12 mouse cellular contexts compared by ENCODE assay signal in genomic region chr9:94732599-94733287, GRCm38 (mm10).
A peak's percentile ranks its signal among the peaks of the same experiment; 100 is the strongest.
DNase-seq lines count a peak whose midpoint lies in the region; ATAC-seq lines count a peak whose summit lies in the region.
"Had no signal": no experiment of that assay in that cellular context is flagged by ENCODE, and none has a peak within 500 bp of the region (broad histone marks: within the 10 kb centered on the region; RNA-seq: fewer than 3 reads in every experiment).

No protein-coding gene starts in this region.

- DNase-seq in lung, postnatal 10 days = no peak
- DNase-seq in embryonic facial prominence, embryonic 11.5 days (ENCODE audit: low spot score) = no peak
- DNase-seq in right cerebral cortex, postnatal 14 days = no peak
- no peak for DNase-seq in thymus, postnatal 36 days
- DNase-seq: heart, postnatal 4 days; thymus, adult 2 months had no signal

- H3K4me2 ChIP-seq in forebrain, embryonic 15.5 days (replicated peaks) = no peak overlapping the region
- no peak overlapping the region for H3K4me2 ChIP-seq in forebrain, embryonic 16.5 days (ENCODE audit: low read length)
- no peak overlapping the region for H3K4me2 ChIP-seq in lung, embryonic 15.5 days
- H3K4me2 ChIP-seq in embryonic facial prominence, embryonic 11.5 days (ENCODE audit: low read depth, low read length) = no peak overlapping the region
- H3K4me2 ChIP-seq: embryonic facial prominence, embryonic 12.5 days; liver, embryonic 11.5 days had no signal

- ATAC-seq in forebrain, embryonic 15.5 days (replicated peaks) = 0 out of 2 replicates have a peak, but pooled peaks have one; percentile 15
- no peak for ATAC-seq in forebrain, embryonic 16.5 days
- ATAC-seq in lung, embryonic 15.5 days (ENCODE audit: borderline replicate concordance, extremely low read depth, low FRiP score, low TSS enrichment) = peak; percentile 53; the same call in 1 of the 2 replicates
- 0 out of 2 replicates have a peak, but pooled peaks have one; percentile 31 for ATAC-seq in embryonic facial prominence, embryonic 11.5 days (replicated peaks; ENCODE audit: insufficient number of reproducible peaks, low FRiP score, low TSS enrichment, low read depth)
- peak; percentile 41 for ATAC-seq in megakaryocyte-erythroid progenitor cell, adult 5-6 weeks (replicated peaks; ENCODE audit: low FRiP score, low TSS enrichment, poor library complexity, severe bottlenecking)

- no peak overlapping the region for H3K4me3 ChIP-seq in forebrain, embryonic 15.5 days
- H3K4me3 ChIP-seq in forebrain, embryonic 16.5 days (replicated peaks; ENCODE audit: low read length) = no peak overlapping the region
- H3K4me3 ChIP-seq in lung, embryonic 15.5 days = no peak overlapping the region
- H3K4me3 ChIP-seq in embryonic facial prominence, embryonic 11.5 days (ENCODE audit: low read depth, low read length) = no peak overlapping the region
- H3K4me3 ChIP-seq: embryonic facial prominence, embryonic 12.5 days had no signal

- no peak overlapping the region for H3K27ac ChIP-seq in forebrain, embryonic 15.5 days (replicated peaks)
- no peak overlapping the region for H3K27ac ChIP-seq in forebrain, embryonic 16.5 days (ENCODE audit: low read length)
- H3K27ac ChIP-seq in lung, embryonic 15.5 days = no peak overlapping the region
- no peak overlapping the region for H3K27ac ChIP-seq in embryonic facial prominence, embryonic 11.5 days (replicated peaks; ENCODE audit: low read depth, low read length)
- H3K27ac ChIP-seq: embryonic facial prominence, embryonic 12.5 days had no signal

- no peaks in the 10 kb centered on the region for H3K9me3 ChIP-seq in forebrain, embryonic 15.5 days
- H3K9me3 ChIP-seq in forebrain, embryonic 16.5 days (ENCODE audit: control insufficient read depth, low read length) = no peaks in the 10 kb centered on the region
- H3K9me3 ChIP-seq in lung, embryonic 15.5 days = no peaks in the 10 kb centered on the region
- H3K9me3 ChIP-seq in embryonic facial prominence, embryonic 11.5 days (replicated peaks; ENCODE audit: control insufficient read depth, low read length) = no peaks in the 10 kb centered on the region
- H3K9me3 ChIP-seq: embryonic facial prominence, embryonic 12.5 days had no signal

- no peak overlapping the region for H3K9ac ChIP-seq in forebrain, embryonic 15.5 days (replicated peaks)
- no peak overlapping the region for H3K9ac ChIP-seq in forebrain, embryonic 16.5 days (replicated peaks; ENCODE audit: low read depth, low read length)
- no peak overlapping the region for H3K9ac ChIP-seq in lung, embryonic 15.5 days
- no peak overlapping the region for H3K9ac ChIP-seq in embryonic facial prominence, embryonic 11.5 days (replicated peaks; ENCODE audit: low read length)
- H3K9ac ChIP-seq: embryonic facial prominence, embryonic 12.5 days had no signal

- H3K4me1 ChIP-seq in forebrain, embryonic 15.5 days = 0 out of 2 replicates have a peak, but pooled peaks cover 2% of the 10 kb centered on the region
- H3K4me1 ChIP-seq in forebrain, embryonic 16.5 days (replicated peaks; ENCODE audit: control insufficient read depth, insufficient read depth, low read length) = no peaks in the 10 kb centered on the region
- 0 out of 2 replicates have a peak, but pooled peaks cover 8% of the 10 kb centered on the region for H3K4me1 ChIP-seq in lung, embryonic 15.5 days
- no peaks in the 10 kb centered on the region for H3K4me1 ChIP-seq in embryonic facial prominence, embryonic 11.5 days (ENCODE audit: control insufficient read depth, insufficient read depth, low read length)

- no peaks in the 10 kb centered on the region for H3K36me3 ChIP-seq in forebrain, embryonic 15.5 days
- no peaks in the 10 kb centered on the region for H3K36me3 ChIP-seq in forebrain, embryonic 16.5 days (ENCODE audit: control insufficient read depth, insufficient read depth)
- no peaks in the 10 kb centered on the region for H3K36me3 ChIP-seq in lung, embryonic 15.5 days
- no peaks in the 10 kb centered on the region for H3K36me3 ChIP-seq in embryonic facial prominence, embryonic 11.5 days (replicated peaks; ENCODE audit: control insufficient read depth, insufficient read depth, low read depth, low read length)
- H3K36me3 ChIP-seq: embryonic facial prominence, embryonic 12.5 days had no signal

- WGBS in forebrain, embryonic 15.5 days = 82% methylated on average over 8 of the region's 8 CpGs
- 79% methylated on average over 8 of the region's 8 CpGs for WGBS in forebrain, embryonic 16.5 days
- WGBS in lung, embryonic 15.5 days = 56% methylated on average over 8 of the region's 8 CpGs
- 59% methylated on average over 8 of the region's 8 CpGs for WGBS in embryonic facial prominence, embryonic 11.5 days

- H3K27me3 ChIP-seq in forebrain, embryonic 15.5 days = no peaks in the 10 kb centered on the region
- no peaks in the 10 kb centered on the region for H3K27me3 ChIP-seq in forebrain, embryonic 16.5 days (replicated peaks; ENCODE audit: control insufficient read depth, insufficient read depth, low read length)
- H3K27me3 ChIP-seq in lung, embryonic 15.5 days = no peaks in the 10 kb centered on the region
- no peaks in the 10 kb centered on the region for H3K27me3 ChIP-seq in embryonic facial prominence, embryonic 11.5 days (ENCODE audit: control insufficient read depth, insufficient read depth, low read length)
- H3K27me3 ChIP-seq: embryonic facial prominence, embryonic 12.5 days had no signal
